Mouse (Mus musculus): ENCODE measurements around the gene Maml2. TPM values are rescaled to one million over a fixed set of nuclear protein-coding genes. Genes with fewer than 3 reads are reported as not detected.

Gene Maml2
- polyA plus RNA-seq, 1 experiment, result 12.3 TPM

- H3K27ac ChIP-seq (ENCODE audit: insufficient read depth, low read length), result no peak overlapping the region
- H3K27me3 ChIP-seq (ENCODE audit: control insufficient read depth, insufficient read depth, low read length), result no peaks in the 10 kb centered on the region
- TF ChIP-seq CTCF (IDR thresholded peaks at IDR 0.05; ENCODE audit: borderline replicate concordance, insufficient read depth, low read depth, low read length) (no peak), POLR2A (IDR thresholded peaks at IDR 0.05; ENCODE audit: borderline replicate concordance, insufficient read depth, low read length) (no peak)
- no peak overlapping the region for H3K4me3 ChIP-seq (replicated peaks; ENCODE audit: insufficient read depth, low read depth, low read length)
- DNase-seq, result no peak
- peaks cover 7% of the 10 kb centered on the region; the same call in 1 of the 2 replicates for H3K4me1 ChIP-seq (ENCODE audit: control insufficient read depth, insufficient read depth, low read length)
- 86% methylated on average over 5 of the region's 5 CpGs for WGBS
Observed at GRCm38 (mm10) chr9:13303099-13303771, 5.5 kb downstream of the Maml2 start.

DNA sequence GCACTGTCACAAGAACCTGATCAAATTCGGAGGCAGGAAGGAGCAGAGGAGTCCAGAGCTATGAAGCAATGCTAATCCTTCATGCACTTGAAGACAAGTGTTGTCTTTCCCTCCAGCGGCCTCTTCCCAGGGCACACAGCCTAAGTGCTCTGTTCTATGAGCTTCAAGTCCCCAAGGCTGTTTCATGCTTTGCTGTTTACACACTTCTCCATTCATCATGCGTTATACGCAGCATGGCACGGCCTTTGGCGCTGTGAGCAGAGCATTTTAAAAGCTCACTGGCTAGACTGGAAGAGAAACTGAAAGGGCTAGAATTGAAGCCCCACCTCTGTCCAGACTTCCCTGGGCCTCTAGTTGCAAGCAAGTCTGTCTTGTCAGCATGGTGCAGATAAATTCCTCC lies 6.2 kb downstream of the Maml2 start:
- WGBS, result 62% methylated on average over 6 of the region's 6 CpGs
- no peak overlapping the region for H3K27ac ChIP-seq (ENCODE audit: insufficient read depth, low read length)
- DNase-seq, result no peak
- H3K4me3 ChIP-seq (replicated peaks; ENCODE audit: insufficient read depth, low read depth, low read length), result no peak overlapping the region
- peaks cover 7% of the 10 kb centered on the region; the same call in 1 of the 2 replicates for H3K4me1 ChIP-seq (ENCODE audit: control insufficient read depth, insufficient read depth, low read length)
- TF ChIP-seq POLR2A (IDR thresholded peaks at IDR 0.05; ENCODE audit: borderline replicate concordance, insufficient read depth, low read length) (no peak), CTCF (IDR thresholded peaks at IDR 0.05; ENCODE audit: borderline replicate concordance, insufficient read depth, low read depth, low read length) (no peak)
- H3K27me3 ChIP-seq (ENCODE audit: control insufficient read depth, insufficient read depth, low read length), result no peaks in the 10 kb centered on the region

GRCm38 (mm10) chr9:13306471-13306870 lies 8.7 kb downstream of the Maml2 start:
- WGBS, result 95% methylated on average over 3 of the region's 3 CpGs
- peaks cover 6% of the 10 kb centered on the region; the same call in 1 of the 2 replicates for H3K4me1 ChIP-seq (ENCODE audit: control insufficient read depth, insufficient read depth, low read length)
- TF ChIP-seq CTCF (IDR thresholded peaks at IDR 0.05; ENCODE audit: borderline replicate concordance, insufficient read depth, low read depth, low read length) (no peak), POLR2A (IDR thresholded peaks at IDR 0.05; ENCODE audit: borderline replicate concordance, insufficient read depth, low read length) (no peak)

GRCm38 (mm10) chr9:13307226-13307625 lies 9.5 kb downstream of the Maml2 start:
- H3K4me3 ChIP-seq (replicated peaks; ENCODE audit: insufficient read depth, low read depth, low read length), result no peak overlapping the region
- WGBS, result 57% methylated on average over 4 of the region's 4 CpGs
- H3K27ac ChIP-seq (ENCODE audit: insufficient read depth, low read length), result no peak overlapping the region
- no peaks in the 10 kb centered on the region for H3K27me3 ChIP-seq (ENCODE audit: control insufficient read depth, insufficient read depth, low read length)
- no peak for TF ChIP-seq POLR2A (IDR thresholded peaks at IDR 0.05; ENCODE audit: borderline replicate concordance, insufficient read depth, low read length)
- TF ChIP-seq CTCF (IDR thresholded peaks at IDR 0.05; ENCODE audit: borderline replicate concordance, insufficient read depth, low read depth, low read length), result no peak
- no peak for DNase-seq
- peaks cover 4% of the 10 kb centered on the region; the same call in 1 of the 2 replicates for H3K4me1 ChIP-seq (ENCODE audit: control insufficient read depth, insufficient read depth, low read length)

More at GRCm38 (mm10) chr9:13306471-13306870, 8.7 kb downstream of the Maml2 start:
- DNase-seq, result no peak
- no peak overlapping the region for H3K27ac ChIP-seq (ENCODE audit: insufficient read depth, low read length)
- no peaks in the 10 kb centered on the region for H3K27me3 ChIP-seq (ENCODE audit: control insufficient read depth, insufficient read depth, low read length)
- no peak overlapping the region for H3K4me3 ChIP-seq (replicated peaks; ENCODE audit: insufficient read depth, low read depth, low read length)

DNA sequence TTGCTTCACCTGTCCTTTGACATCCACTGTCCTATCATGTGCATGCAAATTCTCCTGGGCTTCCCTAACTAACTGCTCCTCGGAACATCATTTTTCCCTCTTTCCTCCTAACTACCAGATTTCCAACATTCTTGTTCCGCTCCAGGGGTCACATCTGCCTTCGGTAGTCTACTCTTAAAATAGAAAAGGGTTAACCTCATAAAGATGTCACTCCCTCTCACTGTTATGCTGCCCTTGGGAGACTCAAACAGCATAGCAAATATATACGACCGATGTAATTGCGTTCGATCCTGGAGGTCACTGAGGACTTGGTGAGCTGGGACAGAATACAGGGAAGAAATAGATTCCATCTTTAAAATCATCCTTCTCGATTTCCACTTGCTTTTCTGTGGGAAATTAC lies 11.0 kb downstream of the Maml2 start:
- Histone ChIP-seq H3K4me3 (replicated peaks; ENCODE audit: insufficient read depth, low read depth, low read length) (no peak overlapping the region), H3K27ac (ENCODE audit: insufficient read depth, low read length) (no peak overlapping the region), H3K4me1 (ENCODE audit: control insufficient read depth, insufficient read depth, low read length) (peaks cover 3% of the 10 kb centered on the region; the same call in 1 of the 2 replicates), H3K27me3 (ENCODE audit: control insufficient read depth, insufficient read depth, low read length) (no peaks in the 10 kb centered on the region)
- 79% methylated on average over 8 of the region's 8 CpGs for WGBS
- no peak for DNase-seq
- TF ChIP-seq CTCF (IDR thresholded peaks at IDR 0.05; ENCODE audit: borderline replicate concordance, insufficient read depth, low read depth, low read length) (no peak), POLR2A (IDR thresholded peaks at IDR 0.05; ENCODE audit: borderline replicate concordance, insufficient read depth, low read length) (no peak)

GRCm38 (mm10) chr9:13309807-13310206 lies 12.1 kb downstream of the Maml2 start:
- Histone ChIP-seq H3K27me3 (ENCODE audit: control insufficient read depth, insufficient read depth, low read length) (no peaks in the 10 kb centered on the region), H3K4me3 (replicated peaks; ENCODE audit: insufficient read depth, low read depth, low read length) (no peak overlapping the region), H3K4me1 (ENCODE audit: control insufficient read depth, insufficient read depth, low read length) (no peaks in the 10 kb centered on the region; the same call in 1 of the 2 replicates), H3K27ac (ENCODE audit: insufficient read depth, low read length) (no peak overlapping the region)
- 72% methylated on average over 7 of the region's 7 CpGs for WGBS
- DNase-seq, result no peak
- TF ChIP-seq POLR2A (IDR thresholded peaks at IDR 0.05; ENCODE audit: borderline replicate concordance, insufficient read depth, low read length), result no peak
- TF ChIP-seq CTCF (IDR thresholded peaks at IDR 0.05; ENCODE audit: borderline replicate concordance, insufficient read depth, low read depth, low read length), result no peak

DNA sequence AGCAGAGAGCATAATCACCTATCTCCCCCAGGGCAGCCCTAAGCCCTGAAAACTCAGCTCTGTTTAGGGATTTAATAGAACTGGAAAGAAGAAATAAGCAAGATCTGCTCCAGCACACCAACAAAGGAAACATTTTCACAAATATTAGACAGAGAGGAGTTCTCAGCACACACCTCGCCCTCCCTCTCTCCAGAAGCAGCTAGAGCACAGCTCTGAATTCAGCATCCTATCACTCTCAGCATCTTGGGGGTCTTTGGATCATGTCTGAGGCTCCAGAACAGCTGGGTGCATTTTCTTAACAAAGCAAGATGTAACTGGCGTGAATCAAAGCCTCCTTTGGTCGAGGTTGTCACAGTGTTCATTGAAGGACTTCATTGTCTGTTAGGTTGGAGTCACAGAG lies 12.5 kb downstream of the Maml2 start:
- TF ChIP-seq POLR2A (IDR thresholded peaks at IDR 0.05; ENCODE audit: borderline replicate concordance, insufficient read depth, low read length) (no peak), CTCF (IDR thresholded peaks at IDR 0.05; ENCODE audit: borderline replicate concordance, insufficient read depth, low read depth, low read length) (no peak)
- Histone ChIP-seq H3K4me1 (ENCODE audit: control insufficient read depth, insufficient read depth, low read length) (peaks cover under 1% of the 10 kb centered on the region; the same call in 1 of the 2 replicates), H3K27me3 (ENCODE audit: control insufficient read depth, insufficient read depth, low read length) (no peaks in the 10 kb centered on the region), H3K27ac (ENCODE audit: insufficient read depth, low read length) (no peak overlapping the region), H3K4me3 (replicated peaks; ENCODE audit: insufficient read depth, low read depth, low read length) (no peak overlapping the region)
- 62% methylated on average over 3 of the region's 3 CpGs for WGBS
- DNase-seq, result no peak

DNA sequence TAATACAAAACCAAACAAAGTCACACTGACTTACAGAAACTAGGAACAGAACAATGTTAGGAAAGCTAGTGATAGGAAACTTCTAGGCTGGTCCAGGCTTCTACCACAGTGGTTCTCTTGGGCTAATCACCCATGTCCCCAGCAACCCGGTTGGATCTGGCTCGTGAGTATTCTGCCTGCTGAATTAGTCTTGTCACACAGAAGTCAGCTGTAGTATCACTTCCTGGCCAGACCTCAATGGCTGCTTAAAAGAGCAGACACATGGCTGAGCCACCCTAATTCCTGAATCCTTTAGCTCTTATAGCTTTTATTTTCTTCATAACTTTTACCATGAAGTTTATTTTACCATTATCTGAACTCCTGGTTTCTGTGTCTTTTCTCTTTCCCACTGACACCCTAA lies 13.3 kb downstream of the Maml2 start:
- Histone ChIP-seq H3K27ac (ENCODE audit: insufficient read depth, low read length) (no peak overlapping the region), H3K4me1 (ENCODE audit: control insufficient read depth, insufficient read depth, low read length) (peaks cover 2% of the 10 kb centered on the region; the same call in 1 of the 2 replicates), H3K4me3 (replicated peaks; ENCODE audit: insufficient read depth, low read depth, low read length) (no peak overlapping the region), H3K27me3 (ENCODE audit: control insufficient read depth, insufficient read depth, low read length) (no peaks in the 10 kb centered on the region)
- no peak for DNase-seq
- WGBS, result 12% methylated on average over 2 of the region's 2 CpGs
- no peak for TF ChIP-seq CTCF (IDR thresholded peaks at IDR 0.05; ENCODE audit: borderline replicate concordance, insufficient read depth, low read depth, low read length)
